Mouse (Mus musculus): ENCODE measurements around the gene Kmt2e.

- TF ChIP-seq CTCF (conservative IDR thresholded peaks at IDR 0.05; ENCODE audit: low read length) = no peak
- no peak for TF ChIP-seq POU5F1 (IDR thresholded peaks at IDR 0.05; ENCODE audit: borderline replicate concordance, low read length)
Measured at GRCm38 (mm10) chr5:23434598-23435481, 599 bp downstream of the Kmt2e start.
